24 mouse cellular contexts compared by ENCODE assay signal in genomic region chr1:88258361-88258760, GRCm38 (mm10). TPM values are rescaled to one million over a fixed set of nuclear protein-coding genes. Genes with fewer than 3 reads are reported as not detected.
DNase-seq lines count a peak whose midpoint lies in the region; ATAC-seq lines count a peak whose summit lies in the region.
"Had no signal": no experiment of that assay in that cellular context is flagged by ENCODE, and none has a peak within 500 bp of the region (broad histone marks: within the 10 kb centered on the region; RNA-seq: fewer than 3 reads in every experiment).

No protein-coding gene starts in this region.

- no peak overlapping the region for H3K4me3 ChIP-seq in hindbrain, embryonic 16.5 days (ENCODE audit: low read length)
- H3K4me3 ChIP-seq in hindbrain, embryonic 10.5 days: no peak overlapping the region
- H3K4me3 ChIP-seq: forebrain, embryonic 10.5 days; forebrain, embryonic 15.5 days; heart, embryonic 13.5 days; hindbrain, embryonic 12.5 days; hindbrain, embryonic 15.5 days had no signal

- H3K4me1 ChIP-seq in hindbrain, embryonic 16.5 days (ENCODE audit: control insufficient read depth, insufficient read depth, low read depth, low read length): no peaks in the 10 kb centered on the region
- H3K4me1 ChIP-seq in hindbrain, embryonic 10.5 days (replicated peaks): no peaks in the 10 kb centered on the region
- H3K4me1 ChIP-seq: forebrain, embryonic 10.5 days; forebrain, embryonic 15.5 days; hindbrain, embryonic 12.5 days; hindbrain, embryonic 15.5 days had no signal

- H3K27ac ChIP-seq in hindbrain, embryonic 16.5 days (ENCODE audit: low read depth, low read length): no peak overlapping the region
- H3K27ac ChIP-seq in hindbrain, embryonic 10.5 days: no peak overlapping the region
- H3K27ac ChIP-seq: forebrain, embryonic 10.5 days; forebrain, embryonic 15.5 days; heart, embryonic 13.5 days; hindbrain, embryonic 12.5 days; hindbrain, embryonic 15.5 days had no signal

- 0 out of 2 replicates have a peak, but pooled peaks have one; percentile 0 for ATAC-seq in hindbrain, embryonic 16.5 days
- ATAC-seq: inflammation-experienced regulatory T-cells, adult 6 months; intestine, embryonic 16.5 days; Patski had no signal

- no peaks in the 10 kb centered on the region for H3K27me3 ChIP-seq in hindbrain, embryonic 16.5 days (replicated peaks; ENCODE audit: control insufficient read depth, insufficient read depth, low read length)
- no peaks in the 10 kb centered on the region for H3K27me3 ChIP-seq in hindbrain, embryonic 10.5 days (ENCODE audit: insufficient read depth, poor library complexity, severe bottlenecking)
- H3K27me3 ChIP-seq: forebrain, embryonic 15.5 days; heart, embryonic 13.5 days; hindbrain, embryonic 12.5 days; hindbrain, embryonic 15.5 days; Patski had no signal

- WGBS in hindbrain, embryonic 16.5 days: 67% methylated on average over 6 of the region's 6 CpGs
- 69% methylated on average over 6 of the region's 6 CpGs for WGBS in hindbrain, embryonic 10.5 days

- no peak overlapping the region for H3K9ac ChIP-seq in hindbrain, embryonic 16.5 days (ENCODE audit: low read depth, low read length)
- H3K9ac ChIP-seq: forebrain, embryonic 15.5 days; hindbrain, embryonic 12.5 days; hindbrain, embryonic 15.5 days had no signal

- peak; percentile 54 to 56 for DNase-seq in cerebellum, postnatal 10 days
- DNase-seq in cerebellum, adult 8-10 months: no peak
- DNase-seq in hindbrain, embryonic 10.5 days (ENCODE audit: low spot score): no peak
- peak; percentile 22 for DNase-seq in ovary, postnatal 36 days (ENCODE audit: low spot score)
- DNase-seq in ovary, postnatal 10 days (ENCODE audit: low spot score): no peak
- peak; percentile 32 for DNase-seq in induced T-regulatory cell, adult 2 months (ENCODE audit: low read depth)
- DNase-seq: adrenal gland, postnatal 25 days; B cell, adult 2 months; gastrocnemius, postnatal 25 days; heart, postnatal 14 days; heart, postnatal 4 days had no signal

- no peak overlapping the region for H3K4me2 ChIP-seq in hindbrain, embryonic 16.5 days (ENCODE audit: low read length)
- H3K4me2 ChIP-seq: forebrain, embryonic 15.5 days; heart, embryonic 13.5 days; hindbrain, embryonic 12.5 days; hindbrain, embryonic 15.5 days had no signal

- H3K36me3 ChIP-seq in hindbrain, embryonic 16.5 days (ENCODE audit: control insufficient read depth, insufficient read depth, low read length): peaks cover 17% of the 10 kb centered on the region
- H3K36me3 ChIP-seq in hindbrain, embryonic 10.5 days: peaks cover 43% of the 10 kb centered on the region

- peaks cover 29% of the 10 kb centered on the region for H3K9me3 ChIP-seq in hindbrain, embryonic 16.5 days (ENCODE audit: control insufficient read depth, low read length)
- H3K9me3 ChIP-seq in hindbrain, embryonic 10.5 days: peaks cover 99% of the 10 kb centered on the region
- H3K9me3 ChIP-seq: G1E had no signal

RNA-seq across cellular contexts. Expression of gene Hjurp, which starts 19.1 kb away (rescaled TPM):
- polyA plus RNA-seq in hindbrain, embryonic 16.5 days (2015; fragmentation: Nextera tagmentation; extraction: Ambion mirVana): 66.4 and 80.3 TPM in 2 replicates
- 169 and 205 TPM in 2 replicates for polyA plus RNA-seq in hindbrain, embryonic 10.5 days (2016; fragmentation: Nextera tagmentation; extraction: Ambion mirVana)

RNA-seq across cellular contexts. Expression of gene Trpm8, which starts 19.1 kb away (rescaled TPM):
- 0.10 and 0.14 TPM in 2 replicates for polyA plus RNA-seq in hindbrain, embryonic 16.5 days (2015; fragmentation: Nextera tagmentation; extraction: Ambion mirVana)
- not detected in 2 replicates for polyA plus RNA-seq in hindbrain, embryonic 10.5 days (2016; fragmentation: Nextera tagmentation; extraction: Ambion mirVana)
- polyA plus RNA-seq: embryonic facial prominence, embryonic 11.5 days; forebrain, embryonic 10.5 days; G1E; gonadal fat pad, adult 2 months; heart, embryonic 16.5 days; hindbrain, embryonic 12.5 days; inflammation-experienced regulatory T-cells, adult 6 months; intestine, embryonic 16.5 days had no signal

RNA-seq across cellular contexts. Expression of gene Mroh2a, which starts 31.6 kb away (rescaled TPM):
- 0.45 and 0.54 TPM in 2 replicates for polyA plus RNA-seq in hindbrain, embryonic 16.5 days (2015; fragmentation: Nextera tagmentation; extraction: Ambion mirVana)
- polyA plus RNA-seq in hindbrain, embryonic 10.5 days (2016; fragmentation: Nextera tagmentation; extraction: Ambion mirVana): 0.93 and 1.1 TPM in 2 replicates
- polyA plus RNA-seq: G1E had no signal

RNA-seq across cellular contexts. Expression of gene Ugt1a1, which starts 46.6 kb away (rescaled TPM):
- polyA plus RNA-seq in hindbrain, embryonic 16.5 days (2015; fragmentation: Nextera tagmentation; extraction: Ambion mirVana): not detected in 2 replicates
- polyA plus RNA-seq in hindbrain, embryonic 10.5 days (2016; fragmentation: Nextera tagmentation; extraction: Ambion mirVana): not detected in 2 replicates
- polyA plus RNA-seq: embryonic facial prominence, embryonic 11.5 days; forebrain, embryonic 15.5 days; G1E; heart, embryonic 13.5 days; hindbrain, embryonic 12.5 days; hindbrain, embryonic 15.5 days; inflammation-experienced regulatory T-cells, adult 6 months had no signal

RNA-seq across cellular contexts. Expression of gene Dnajb3, which starts 52.8 kb away (rescaled TPM):
- 11.6 and 12.1 TPM in 2 replicates for polyA plus RNA-seq in hindbrain, embryonic 16.5 days (2015; fragmentation: Nextera tagmentation; extraction: Ambion mirVana)
- polyA plus RNA-seq in hindbrain, embryonic 10.5 days (2016; fragmentation: Nextera tagmentation; extraction: Ambion mirVana): 13.4 and 14.0 TPM in 2 replicates
- polyA plus RNA-seq: G1E, Patski had no signal

Comparison
In these comparisons a context has a peak if more than half of its experiments do, and no peak if none do; other contexts are left out.
1. DNase-seq: peak in cerebellum, postnatal 10 days (2 of 2), ovary, postnatal 36 days (single experiment) and induced T-regulatory cell, adult 2 months (single experiment); none in cerebellum, adult 8-10 months (single experiment), hindbrain, embryonic 10.5 days (single experiment) and ovary, postnatal 10 days (single experiment).